Mouse (Mus musculus) ES-Bruce4 (cell line): ENCODE measurements around the gene Bmp2k.

ENCODE experiments used
- CTCF ChIP-seq: IDR thresholded peaks from one replicate; pipeline ENCODE4 v1.8.1; 2011; ENCODE audit warnings: low read depth, low read length
- POLR2A ChIP-seq: IDR thresholded peaks from one replicate; pipeline ENCODE4 v1.8.1; 2011; ENCODE audit warnings: low read length; ENCODE audit not compliant: insufficient read depth

GRCm38 (mm10) chr5:97002937-97003336 lies 5.4 kb downstream of the Bmp2k start:
- TF ChIP-seq CTCF (no peak), POLR2A (no peak)
